Mouse (Mus musculus) bone marrow, adult 2 months (tissue): ENCODE results near the gene Clcnkb.

Experiments used
- CTCF ChIP-seq: fragments of 200-500 bp; IDR thresholded peaks from 2 replicates; pipeline ENCODE4 v1.5.1; 2011; ENCODE audit warnings: low read length, control low read depth; ENCODE audit not compliant: control insufficient read depth, insufficient read depth
- POLR2A ChIP-seq: fragments of 200-500 bp; IDR thresholded peaks from 2 replicates; pipeline ENCODE4 v1.6.1; 2011; ENCODE audit warnings: low read depth, mild to moderate bottlenecking, control low read depth, low read length, borderline replicate concordance; ENCODE audit not compliant: control insufficient read depth

- TF ChIP-seq POLR2A: no peak
- TF ChIP-seq CTCF: peak; percentile 72
These were observed 52.8 kb downstream of the Clcnkb start for GRCm38 (mm10) chr4:141362937-141363548.
